Mouse (Mus musculus): Measurements from ENCODE around the gene Scrt2. TPM values are rescaled to one million over a fixed set of nuclear protein-coding genes. Genes with fewer than 3 reads are reported as not detected.

Gene Scrt2
- polyA plus RNA-seq, 1 experiment from 2014 or later, result 13.6 TPM

- no peaks in the 10 kb centered on the region for H3K36me3 ChIP-seq (replicated peaks; ENCODE audit: control insufficient read depth, insufficient read depth)
- no peak for ATAC-seq (ENCODE audit: low FRiP score)
- no peaks in the 10 kb centered on the region for H3K9me3 ChIP-seq (ENCODE audit: control insufficient read depth, low read length)
- WGBS, result 68% methylated on average over 13 of the region's 13 CpGs
- H3K4me3 ChIP-seq (replicated peaks; ENCODE audit: low read length), result no peak overlapping the region
- no peak overlapping the region for H3K4me2 ChIP-seq (replicated peaks)
- H3K9ac ChIP-seq, result no peak overlapping the region
- DNase-seq (ENCODE audit: low spot score), result no peak
- no peaks in the 10 kb centered on the region for H3K27me3 ChIP-seq (ENCODE audit: control insufficient read depth, insufficient read depth, low read length)
- no peak overlapping the region for H3K27ac ChIP-seq
- 0 out of 2 replicates have a peak, but pooled peaks cover 18% of the 10 kb centered on the region for H3K4me1 ChIP-seq (replicated peaks; ENCODE audit: control insufficient read depth, insufficient read depth, low read length)
These were observed 20.4 kb downstream of the Scrt2 start for GRCm38 (mm10) chr2:152101761-152102160.

GRCm38 (mm10) chr2:152102369-152102768 lies 21.0 kb downstream of the Scrt2 start:
- H3K9ac ChIP-seq, result no peak overlapping the region
- no peak overlapping the region for H3K27ac ChIP-seq
- no peak overlapping the region for H3K4me3 ChIP-seq (replicated peaks; ENCODE audit: low read length)
- no peaks in the 10 kb centered on the region for H3K27me3 ChIP-seq (ENCODE audit: control insufficient read depth, insufficient read depth, low read length)
- H3K4me2 ChIP-seq (replicated peaks), result no peak overlapping the region
- H3K4me1 ChIP-seq (replicated peaks; ENCODE audit: control insufficient read depth, insufficient read depth, low read length), result 0 out of 2 replicates have a peak, but pooled peaks cover 18% of the 10 kb centered on the region
- DNase-seq (ENCODE audit: low spot score) (no peak), ATAC-seq (ENCODE audit: low FRiP score) (no peak)
- 52% methylated on average over 6 of the region's 6 CpGs for WGBS
- no peaks in the 10 kb centered on the region for H3K36me3 ChIP-seq (replicated peaks; ENCODE audit: control insufficient read depth, insufficient read depth)
- no peaks in the 10 kb centered on the region for H3K9me3 ChIP-seq (ENCODE audit: control insufficient read depth, low read length)

- H3K4me2 ChIP-seq (replicated peaks), result peak overlapping the region; percentile 61
- H3K36me3 ChIP-seq (replicated peaks; ENCODE audit: control insufficient read depth, insufficient read depth), result no peaks in the 10 kb centered on the region
- 0 out of 2 replicates have a peak, but pooled peaks cover 18% of the 10 kb centered on the region for H3K4me1 ChIP-seq (replicated peaks; ENCODE audit: control insufficient read depth, insufficient read depth, low read length)
- no peak for DNase-seq (ENCODE audit: low spot score)
- H3K27me3 ChIP-seq (ENCODE audit: control insufficient read depth, insufficient read depth, low read length), result no peaks in the 10 kb centered on the region
- H3K27ac ChIP-seq, result no peak overlapping the region; the same call in 1 of the 2 replicates
- peak overlapping the region; percentile 68 for H3K4me3 ChIP-seq (replicated peaks; ENCODE audit: low read length)
- peak overlapping the region; percentile 89 for H3K9ac ChIP-seq
- no peaks in the 10 kb centered on the region for H3K9me3 ChIP-seq (ENCODE audit: control insufficient read depth, low read length)
- ATAC-seq (ENCODE audit: low FRiP score), result peak; percentile 49
- WGBS, result 14% methylated on average over 17 of the region's 17 CpGs
These were observed 23.5 kb downstream of the Scrt2 start for GRCm38 (mm10) chr2:152104711-152105317.

- Histone ChIP-seq H3K9ac (peak within 1 kb of the TSS; percentile 89), H3K9me3 (ENCODE audit: control insufficient read depth, low read length) (no peaks in the 10 kb centered on the region), H3K4me3 (replicated peaks; ENCODE audit: low read length) (peak within 1 kb of the TSS; percentile 68), H3K4me2 (replicated peaks) (peak within 1 kb of the TSS; percentile 61), H3K36me3 (replicated peaks; ENCODE audit: control insufficient read depth, insufficient read depth) (no peaks in the 10 kb centered on the region), H3K4me1 (replicated peaks; ENCODE audit: control insufficient read depth, insufficient read depth, low read length) (0 out of 2 replicates have a peak, but pooled peaks cover 18% of the 10 kb centered on the region), H3K27me3 (ENCODE audit: control insufficient read depth, insufficient read depth, low read length) (no peaks in the 10 kb centered on the region), H3K27ac (peak within 1 kb of the TSS; percentile 22)
- peak; percentile 83 for ATAC-seq (ENCODE audit: low FRiP score)
- WGBS, result 2% methylated on average over 77 of the region's 84 CpGs
- peak; percentile 72 for DNase-seq (ENCODE audit: low spot score)
These were observed 24.2 kb downstream of the Scrt2 start, which contains the start of gene Srxn1 for GRCm38 (mm10) chr2:152105318-152106224. TSS of gene Srxn1 (plus strand) at chr2:152105516.

GRCm38 (mm10) chr2:152106225-152106595 lies 24.9 kb downstream of the Scrt2 start:
- 88% methylated on average over 3 of the region's 3 CpGs for WGBS
- Histone ChIP-seq H3K36me3 (replicated peaks; ENCODE audit: control insufficient read depth, insufficient read depth) (no peaks in the 10 kb centered on the region), H3K27ac (no peak overlapping the region), H3K4me1 (replicated peaks; ENCODE audit: control insufficient read depth, insufficient read depth, low read length) (0 out of 2 replicates have a peak, but pooled peaks cover 18% of the 10 kb centered on the region), H3K4me3 (replicated peaks; ENCODE audit: low read length) (peak overlapping the region; percentile 68), H3K4me2 (replicated peaks) (peak overlapping the region; percentile 61), H3K9me3 (ENCODE audit: control insufficient read depth, low read length) (no peaks in the 10 kb centered on the region), H3K27me3 (ENCODE audit: control insufficient read depth, insufficient read depth, low read length) (no peaks in the 10 kb centered on the region), H3K9ac (peak overlapping the region; percentile 89)
- no peak for ATAC-seq (ENCODE audit: low FRiP score)
- no peak for DNase-seq (ENCODE audit: low spot score)

- ATAC-seq (ENCODE audit: low FRiP score), result no peak
- H3K4me2 ChIP-seq (replicated peaks), result peak overlapping the region; percentile 61; the same call in 1 of the 2 replicates
- H3K9me3 ChIP-seq (ENCODE audit: control insufficient read depth, low read length), result no peaks in the 10 kb centered on the region
- no peak overlapping the region for H3K9ac ChIP-seq
- no peaks in the 10 kb centered on the region for H3K36me3 ChIP-seq (replicated peaks; ENCODE audit: control insufficient read depth, insufficient read depth)
- 0 out of 2 replicates have a peak, but pooled peaks cover 18% of the 10 kb centered on the region for H3K4me1 ChIP-seq (replicated peaks; ENCODE audit: control insufficient read depth, insufficient read depth, low read length)
- 93% methylated on average over 10 of the region's 10 CpGs for WGBS
- no peak overlapping the region for H3K4me3 ChIP-seq (replicated peaks; ENCODE audit: low read length)
- no peak overlapping the region for H3K27ac ChIP-seq
- no peak for DNase-seq (ENCODE audit: low spot score)
- no peaks in the 10 kb centered on the region for H3K27me3 ChIP-seq (ENCODE audit: control insufficient read depth, insufficient read depth, low read length)
These were observed 25.3 kb downstream of the Scrt2 start for GRCm38 (mm10) chr2:152106597-152106996.

- Histone ChIP-seq H3K27me3 (ENCODE audit: control insufficient read depth, insufficient read depth, low read length) (no peaks in the 10 kb centered on the region), H3K9ac (no peak overlapping the region), H3K27ac (no peak overlapping the region), H3K36me3 (replicated peaks; ENCODE audit: control insufficient read depth, insufficient read depth) (no peaks in the 10 kb centered on the region), H3K9me3 (ENCODE audit: control insufficient read depth, low read length) (no peaks in the 10 kb centered on the region), H3K4me3 (replicated peaks; ENCODE audit: low read length) (no peak overlapping the region), H3K4me1 (replicated peaks; ENCODE audit: control insufficient read depth, insufficient read depth, low read length) (0 out of 2 replicates have a peak, but pooled peaks cover 12% of the 10 kb centered on the region), H3K4me2 (replicated peaks) (no peak overlapping the region)
- WGBS, result 54% methylated on average over 7 of the region's 7 CpGs
- DNase-seq (ENCODE audit: low spot score), result no peak
- no peak for ATAC-seq (ENCODE audit: low FRiP score)
These were observed 27.4 kb downstream of the Scrt2 start for GRCm38 (mm10) chr2:152108702-152109101.

GRCm38 (mm10) chr2:152109386-152109785 lies 28.1 kb downstream of the Scrt2 start:
- peaks cover 15% of the 10 kb centered on the region for H3K4me1 ChIP-seq (replicated peaks; ENCODE audit: control insufficient read depth, insufficient read depth, low read length)
- H3K9me3 ChIP-seq (ENCODE audit: control insufficient read depth, low read length), result no peaks in the 10 kb centered on the region
- DNase-seq (ENCODE audit: low spot score) (no peak), ATAC-seq (ENCODE audit: low FRiP score) (no peak)
- H3K9ac ChIP-seq, result no peak overlapping the region
- H3K36me3 ChIP-seq (replicated peaks; ENCODE audit: control insufficient read depth, insufficient read depth), result no peaks in the 10 kb centered on the region
- no peak overlapping the region for H3K4me2 ChIP-seq (replicated peaks)
- WGBS, result 92% methylated on average over 5 of the region's 5 CpGs
- no peak overlapping the region for H3K4me3 ChIP-seq (replicated peaks; ENCODE audit: low read length)
- H3K27me3 ChIP-seq (ENCODE audit: control insufficient read depth, insufficient read depth, low read length), result no peaks in the 10 kb centered on the region
- H3K27ac ChIP-seq, result no peak overlapping the region

- WGBS, result 61% methylated on average over 2 of the region's 2 CpGs
- no peak overlapping the region for H3K9ac ChIP-seq
- DNase-seq (ENCODE audit: low spot score) (no peak), ATAC-seq (ENCODE audit: low FRiP score) (no peak)
- H3K4me1 ChIP-seq (replicated peaks; ENCODE audit: control insufficient read depth, insufficient read depth, low read length), result peaks cover 15% of the 10 kb centered on the region
- no peak overlapping the region for H3K4me2 ChIP-seq (replicated peaks)
- H3K27ac ChIP-seq, result no peak overlapping the region
- H3K36me3 ChIP-seq (replicated peaks; ENCODE audit: control insufficient read depth, insufficient read depth), result no peaks in the 10 kb centered on the region
- H3K27me3 ChIP-seq (ENCODE audit: control insufficient read depth, insufficient read depth, low read length), result 0 out of 2 replicates have a peak, but pooled peaks cover 6% of the 10 kb centered on the region
- H3K4me3 ChIP-seq (replicated peaks; ENCODE audit: low read length), result no peak overlapping the region
- no peaks in the 10 kb centered on the region for H3K9me3 ChIP-seq (ENCODE audit: control insufficient read depth, low read length)
These were observed 30.0 kb downstream of the Scrt2 start for GRCm38 (mm10) chr2:152111311-152111710.
